Mouse (Mus musculus) activated CD4-positive, CD25-positive, alpha-beta regulatory T cell, adult 4 months (primary cell): ENCODE results near the gene Hspa12b. TPM values are rescaled to one million over a fixed set of nuclear protein-coding genes. Genes with fewer than 3 reads are reported as not detected.
A peak's percentile ranks its signal among the peaks of the same experiment; 100 is the strongest.

Experiments
- ATAC-seq: one replicate; pipeline ENCODE4 v1.8.0; 2017
- polyA plus RNA-seq, 2 experiments: library from polyadenylated mRNA; unstranded; fragments of 100-300 nt; shearing (Covaris generic); gene quantifications; one replicate each; pipeline ENCODE4 v1.2.1; 2017

Gene Hspa12b
- polyA plus RNA-seq, 2 experiments from 2014 or later, result 0.13 to 0.19 TPM

DNA sequence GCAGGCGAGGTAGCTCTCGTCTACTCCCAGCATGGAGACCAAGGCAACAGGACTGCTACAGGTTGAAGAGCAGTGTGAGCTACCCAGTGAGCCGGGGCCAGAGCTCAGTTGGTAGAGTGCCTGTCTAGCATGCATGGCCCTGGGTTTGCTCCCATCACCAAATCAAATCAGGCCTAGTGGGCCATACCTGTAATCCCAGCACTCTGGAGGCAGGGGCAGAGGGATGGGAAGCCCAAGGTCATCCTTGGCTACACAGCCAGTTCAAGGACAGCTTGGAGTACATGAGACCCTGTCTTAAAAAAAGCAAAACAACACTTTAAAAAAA, 22.1 kb downstream of the Hspa12b start:
- no peak for ATAC-seq

DNA sequence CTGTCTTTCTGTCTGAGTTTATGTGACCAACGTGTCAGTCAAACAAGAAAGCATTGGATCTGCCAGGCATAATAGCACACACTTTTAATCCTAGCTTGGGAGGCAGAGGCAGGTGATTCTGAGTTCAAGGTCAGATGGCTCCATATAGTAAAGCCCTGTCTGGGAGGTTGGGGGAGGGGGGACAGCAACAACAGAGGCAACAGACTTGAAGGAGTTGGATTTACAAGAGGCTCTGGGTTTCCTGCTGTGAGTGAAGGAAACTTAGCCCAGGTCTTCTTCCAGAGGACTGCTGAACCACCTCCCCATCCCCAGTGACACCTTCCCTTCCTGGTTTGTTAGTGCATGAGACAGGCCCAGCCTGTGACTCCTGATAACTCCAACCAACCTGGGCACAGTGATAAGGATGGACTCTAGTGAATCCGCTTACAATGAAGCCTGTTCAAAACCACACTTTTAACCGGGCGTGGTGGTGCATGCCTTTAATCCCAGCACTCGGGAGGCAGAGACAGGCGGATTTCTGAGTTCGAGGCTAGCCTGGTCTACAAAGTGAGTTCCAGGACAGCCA, 25.2 kb downstream of the Hspa12b start:
- ATAC-seq, result no peak

DNA sequence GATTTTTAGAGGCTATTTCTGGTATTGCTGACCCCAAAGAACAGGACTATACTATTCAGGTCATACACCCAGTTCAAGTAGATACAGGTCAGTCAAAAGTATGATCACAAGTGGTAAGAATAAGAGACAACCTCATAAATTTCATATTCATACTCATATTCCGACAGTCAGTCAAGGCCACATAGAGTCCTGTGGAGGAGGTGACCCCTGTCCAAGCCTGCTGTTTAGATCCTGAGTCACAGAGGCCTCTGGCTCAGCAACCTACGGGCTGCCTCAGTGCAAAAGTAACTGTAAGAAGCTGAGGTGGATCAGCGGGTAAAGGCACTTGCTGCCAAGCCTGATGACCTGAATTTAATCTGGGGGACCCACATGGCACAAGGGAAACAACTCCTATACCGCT, 27.0 kb downstream of the Hspa12b start:
- ATAC-seq, result no peak

DNA sequence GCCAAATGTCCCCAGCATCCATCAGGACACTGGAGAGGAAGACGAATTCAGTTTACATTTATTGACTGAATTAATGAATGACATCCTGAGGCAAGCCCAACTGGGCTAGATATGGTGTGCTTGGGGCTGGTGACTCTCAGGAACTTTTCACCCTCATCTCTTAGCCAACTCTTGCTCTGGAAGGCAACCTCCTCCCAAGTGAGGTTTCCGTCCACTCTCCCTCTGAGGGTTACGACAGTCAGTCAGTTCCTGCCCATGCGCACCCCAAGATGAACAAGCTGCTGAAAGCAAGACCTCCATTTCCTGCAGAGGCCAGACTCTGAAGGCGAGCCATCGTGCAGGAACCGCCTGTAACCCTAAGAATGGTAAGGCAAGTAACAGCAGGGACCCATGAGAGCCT, 29.9 kb downstream of the Hspa12b start:
- no peak for ATAC-seq

DNA sequence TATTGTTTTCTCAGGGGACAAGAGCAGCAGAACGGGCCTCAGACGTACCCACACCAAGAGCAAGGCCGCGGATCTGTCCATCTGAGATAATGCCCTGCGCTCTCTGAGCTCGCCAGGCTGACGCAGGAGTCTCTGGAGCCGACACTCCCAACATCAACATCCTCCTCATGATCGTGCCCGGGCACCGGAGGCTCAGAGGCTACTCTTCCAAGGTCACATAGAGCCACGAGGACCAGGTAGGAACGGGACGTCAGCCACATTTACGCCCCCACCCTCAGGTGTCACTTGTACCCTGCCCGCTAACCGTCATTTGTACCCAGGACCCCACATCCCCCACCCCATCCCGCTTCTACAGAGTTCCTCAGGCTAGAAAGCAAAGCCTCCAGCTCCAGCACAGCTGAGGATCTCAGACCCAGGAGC, 32.4 kb downstream of the Hspa12b start:
- peak; percentile 25 for ATAC-seq

DNA sequence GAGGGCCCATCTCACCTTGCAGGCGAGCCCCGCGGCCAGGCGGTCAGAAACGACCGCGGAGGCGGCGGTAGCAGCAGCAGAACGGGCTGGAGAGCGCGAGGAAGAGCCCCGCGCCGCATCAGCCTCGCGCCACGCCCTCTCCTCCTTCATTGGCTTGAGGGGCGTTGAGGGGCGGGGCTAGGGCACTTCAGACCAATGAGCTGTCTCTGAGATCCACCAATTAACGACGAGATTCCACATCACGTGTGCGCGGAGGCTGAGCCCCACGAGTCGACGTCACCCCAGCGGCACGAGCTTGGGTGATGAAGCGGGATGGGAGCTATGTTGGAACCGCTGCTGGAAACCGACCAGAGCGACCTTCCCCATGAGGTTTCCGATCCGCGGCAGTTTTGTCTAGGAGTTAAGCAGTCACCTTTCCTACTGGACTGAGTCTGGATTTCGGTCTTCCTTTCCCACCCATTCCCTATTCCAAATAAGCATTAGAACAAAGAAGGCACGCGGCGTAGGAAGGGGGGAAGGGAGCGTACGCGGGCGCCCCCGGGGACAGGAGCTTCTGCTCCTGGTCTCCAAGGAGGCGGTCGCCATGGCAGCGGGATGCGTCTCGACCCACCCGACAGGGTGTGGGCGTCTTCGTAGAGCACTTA, 33.0 kb downstream of the Hspa12b start, which contains the start of gene 1700037H04Rik:
TSS of gene 1700037H04Rik (minus strand) at position 144 of the 644 bp plus-strand sequence.
- ATAC-seq, result peak; percentile 99

DNA sequence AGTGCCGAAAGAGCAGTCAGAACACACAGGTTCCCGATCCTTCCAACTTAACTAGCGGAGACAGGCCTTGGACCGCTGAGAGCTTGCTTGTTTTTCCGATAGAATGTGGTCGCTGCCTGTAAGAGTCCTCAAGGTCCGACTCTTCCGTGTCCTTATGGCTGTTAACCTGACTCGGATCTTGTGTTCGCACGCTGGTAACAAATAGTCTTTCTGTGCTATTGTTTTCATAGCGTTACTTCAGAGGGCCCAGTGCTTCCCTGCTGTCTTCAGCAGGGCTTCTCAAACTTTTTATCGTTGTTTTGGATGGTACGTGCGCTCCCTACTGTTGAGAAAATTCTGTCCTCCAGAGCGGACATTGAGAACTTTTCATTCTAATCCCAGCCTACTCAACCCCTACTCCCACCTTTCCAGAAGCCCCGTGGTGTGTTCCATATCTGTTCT, 33.6 kb downstream of the Hspa12b start:
- no peak for ATAC-seq

DNA sequence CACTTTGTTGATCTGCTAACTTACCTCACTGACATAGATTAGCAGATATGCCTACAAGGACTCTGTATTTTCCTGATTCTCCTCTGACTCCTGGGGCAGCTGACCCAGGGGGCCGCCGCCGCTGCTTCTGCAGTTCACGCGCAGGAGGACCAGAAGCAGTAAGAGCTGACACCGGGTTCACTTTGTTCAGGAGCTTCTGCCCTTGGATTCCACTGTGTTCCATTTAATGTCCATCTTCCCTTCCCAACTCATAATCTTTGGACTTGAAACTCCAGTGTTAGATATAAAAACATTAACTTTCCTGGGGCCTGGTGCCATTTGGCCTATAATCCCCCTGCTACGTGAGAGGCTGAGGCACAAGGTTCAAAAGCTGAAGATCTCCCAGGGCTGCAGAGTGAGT, 36.8 kb downstream of the Hspa12b start:
- no peak for ATAC-seq

DNA sequence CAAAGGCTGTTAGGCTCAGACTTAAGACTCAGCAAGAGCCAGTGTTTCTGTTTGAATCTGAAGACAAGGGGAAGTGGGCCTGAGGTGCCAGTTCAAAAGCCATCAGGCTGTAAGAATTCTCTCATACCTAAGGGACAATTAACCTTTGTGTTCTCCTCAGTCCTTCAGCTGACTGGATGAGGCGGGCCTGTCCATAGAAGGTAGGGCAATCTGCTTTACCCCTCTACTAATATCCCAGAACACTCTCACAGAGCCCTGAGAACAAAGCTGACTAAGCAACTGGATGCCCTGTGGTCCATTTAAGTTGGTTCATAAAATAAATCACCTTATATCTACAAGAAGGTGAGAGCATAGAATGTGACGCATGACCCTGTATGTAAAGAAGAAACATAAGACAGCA, 39.1 kb downstream of the Hspa12b start:
- ATAC-seq, result no peak

DNA sequence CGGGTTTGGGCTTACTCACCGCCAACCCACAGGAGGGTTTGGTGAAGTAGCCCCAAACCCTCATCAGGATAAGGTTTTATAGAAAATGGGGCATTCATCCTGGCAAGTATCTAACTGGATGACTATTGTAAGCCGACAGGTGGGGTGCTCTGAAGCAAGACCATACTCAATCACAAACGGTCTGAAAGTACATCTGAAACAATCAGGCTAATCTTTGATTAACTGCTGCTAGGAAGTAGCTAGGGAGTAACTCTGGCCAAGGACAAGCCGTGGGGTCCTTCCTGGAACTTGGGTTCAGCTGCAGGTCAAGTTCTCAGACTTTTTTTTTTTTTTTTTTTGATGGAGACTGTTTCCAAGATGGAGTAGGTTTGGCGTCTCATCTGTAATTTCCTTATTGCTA, 40.9 kb downstream of the Hspa12b start:
- no peak for ATAC-seq

DNA sequence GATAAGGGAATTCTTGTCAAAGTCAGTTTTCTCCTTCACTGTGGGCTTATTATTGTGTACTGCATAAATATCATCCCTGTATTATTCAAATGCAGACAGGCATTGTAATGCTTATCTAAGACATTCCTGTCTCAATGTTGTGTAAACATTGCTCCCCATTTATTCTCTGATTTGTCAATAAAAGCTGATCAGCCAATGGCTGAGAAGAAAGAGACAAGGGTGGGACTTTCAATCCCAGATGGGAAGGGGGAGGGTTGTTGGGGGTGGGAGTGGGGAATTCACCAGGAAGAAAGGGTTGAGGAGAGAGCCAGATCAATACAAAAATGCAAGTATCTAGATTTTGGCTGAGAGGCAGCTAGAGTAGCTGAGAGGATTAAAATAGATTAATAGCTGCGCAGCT, 41.8 kb downstream of the Hspa12b start:
- ATAC-seq, result no peak

DNA sequence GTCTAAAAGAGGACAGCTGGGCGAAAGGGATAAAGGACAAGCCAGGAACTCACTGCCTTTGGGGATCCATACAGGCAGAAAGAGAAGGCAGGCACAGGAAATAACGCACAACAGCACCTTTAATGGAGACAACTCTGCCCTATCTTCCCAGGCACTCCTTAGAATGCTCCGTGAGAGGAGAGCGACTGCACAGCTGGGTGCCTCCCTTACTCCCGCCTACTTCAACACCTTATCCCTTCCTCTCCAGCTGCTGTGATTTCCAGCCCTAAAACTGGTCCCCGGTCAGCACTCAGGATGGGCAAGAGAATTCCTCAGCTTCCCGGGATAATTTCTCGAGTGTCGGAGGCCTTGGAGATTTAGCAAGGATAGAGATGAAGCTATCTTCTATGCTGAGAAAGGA, 43.9 kb downstream of the Hspa12b start:
- ATAC-seq, result no peak

DNA sequence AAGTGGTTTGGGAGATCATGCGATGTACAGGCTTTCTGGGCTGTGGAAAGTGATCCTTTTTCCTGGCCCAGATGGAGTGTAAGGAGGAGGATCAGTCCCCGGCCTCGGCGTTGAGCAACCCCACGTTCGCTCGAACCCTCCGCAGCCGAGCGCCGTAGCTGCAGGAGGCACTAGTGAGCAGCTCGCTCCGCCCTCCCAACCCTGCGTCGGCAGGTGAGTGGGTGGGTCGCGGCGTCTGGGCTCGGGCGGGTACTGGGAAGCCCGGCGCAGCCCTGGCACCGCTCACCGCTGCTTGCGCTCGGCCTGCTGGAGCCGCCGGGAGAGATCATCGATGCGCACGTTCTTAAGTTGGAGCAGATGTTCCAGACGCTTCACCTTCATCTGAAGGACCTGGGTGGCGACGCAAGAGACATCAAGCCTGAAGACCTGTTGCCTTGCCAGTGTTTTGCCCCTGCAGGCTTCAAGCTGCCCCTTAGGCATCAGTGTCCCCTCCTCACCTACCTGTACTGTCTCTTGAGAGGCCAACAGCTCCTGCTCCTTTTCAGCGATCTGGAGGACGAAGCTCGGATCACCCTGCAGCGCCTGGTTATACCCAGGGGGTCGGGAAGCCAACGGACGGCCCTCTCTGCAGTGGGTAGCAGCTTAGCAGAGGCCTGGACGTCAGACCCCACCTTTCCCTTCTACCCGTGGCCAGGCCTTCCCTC, 44.5 kb downstream of the Hspa12b start:
- no peak for ATAC-seq

DNA sequence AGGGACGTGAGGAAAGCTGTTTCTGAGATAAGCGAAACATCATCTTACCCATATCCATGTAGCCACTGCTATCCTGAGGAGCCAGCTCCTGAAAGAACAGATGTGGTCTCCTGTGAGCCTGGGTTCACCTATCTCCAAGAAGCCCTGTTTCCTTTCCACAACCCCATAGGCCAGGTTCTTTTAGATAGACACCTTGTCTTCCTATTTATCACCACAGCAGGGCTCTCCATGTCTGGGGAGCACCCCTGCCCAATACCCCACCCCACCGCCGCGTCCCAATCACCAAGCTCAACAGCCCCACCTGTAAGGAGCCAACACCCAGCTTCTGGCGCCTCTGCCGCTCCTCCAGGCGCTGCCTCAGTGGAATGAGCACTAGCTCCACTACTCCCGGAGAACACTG, 45.2 kb downstream of the Hspa12b start:
- no peak for ATAC-seq

DNA sequence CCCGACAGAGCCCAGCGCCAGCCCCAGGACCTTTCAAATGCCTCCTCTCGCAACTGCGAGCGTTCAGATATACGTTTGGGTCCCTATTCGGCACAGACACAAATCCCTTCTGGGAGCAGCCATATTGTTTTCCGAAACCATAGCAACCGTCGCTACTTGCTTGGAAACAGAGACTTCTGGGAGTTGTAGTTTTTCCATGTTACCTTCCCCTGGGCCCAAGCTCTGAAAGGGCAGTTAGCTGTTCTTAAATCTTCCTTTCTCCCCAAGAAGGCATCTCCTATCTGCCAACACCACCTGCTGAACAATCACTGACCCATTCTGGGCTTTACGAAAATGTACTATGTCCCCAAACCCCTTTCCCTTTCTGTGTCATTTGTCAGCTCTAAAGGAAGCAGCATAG, 47.6 kb downstream of the Hspa12b start:
- peak; percentile 92 for ATAC-seq

DNA sequence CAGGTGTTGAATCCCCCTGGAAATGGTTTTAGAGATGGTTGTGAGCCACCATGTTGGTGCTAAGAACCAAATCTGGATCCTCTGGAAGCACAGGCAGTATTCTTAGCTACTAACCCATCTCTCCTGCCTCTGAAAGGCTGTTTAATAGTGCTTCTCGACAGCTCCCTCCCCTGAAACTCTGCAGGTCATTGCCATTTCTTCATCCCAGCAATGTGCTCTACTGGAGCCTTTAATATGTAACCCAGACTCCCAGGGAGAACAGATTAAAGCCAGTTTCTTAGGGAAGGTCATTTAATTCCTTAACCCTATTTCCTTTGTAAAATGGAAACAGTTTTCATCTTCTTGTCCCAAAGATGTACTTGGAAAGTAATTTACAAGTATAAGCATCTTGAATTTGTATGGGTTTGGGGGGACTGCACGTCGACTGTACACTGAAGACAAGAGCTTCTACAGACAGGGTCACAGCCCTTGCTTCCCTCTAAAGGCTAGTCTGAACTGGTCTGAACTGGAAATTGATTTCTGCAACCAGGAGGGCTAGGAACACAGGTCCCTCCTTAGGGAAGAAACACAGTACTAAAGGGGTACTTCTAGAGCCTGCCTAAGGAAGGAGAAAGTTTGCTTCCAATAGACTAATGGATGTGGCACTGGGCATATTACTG, 48.3 kb downstream of the Hspa12b start:
- no peak for ATAC-seq

DNA sequence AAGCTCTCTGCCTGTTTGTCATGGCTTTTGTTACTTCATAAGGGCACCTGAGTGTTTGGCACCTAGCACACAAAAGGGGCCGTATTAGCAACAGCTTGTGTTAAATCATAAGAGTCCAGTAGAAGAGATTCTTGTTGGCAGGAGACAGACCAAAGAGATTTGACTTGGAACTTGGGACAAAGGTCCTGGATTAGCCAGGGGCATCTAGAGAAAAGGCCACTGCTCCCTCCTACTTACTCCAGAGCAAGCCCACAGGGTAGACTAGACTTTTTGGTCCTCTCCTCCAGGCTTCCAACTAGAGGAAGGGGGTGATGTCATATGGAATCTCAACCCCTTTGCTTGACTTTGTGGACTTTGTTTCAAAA, 48.8 kb downstream of the Hspa12b start:
- ATAC-seq, result no peak

DNA sequence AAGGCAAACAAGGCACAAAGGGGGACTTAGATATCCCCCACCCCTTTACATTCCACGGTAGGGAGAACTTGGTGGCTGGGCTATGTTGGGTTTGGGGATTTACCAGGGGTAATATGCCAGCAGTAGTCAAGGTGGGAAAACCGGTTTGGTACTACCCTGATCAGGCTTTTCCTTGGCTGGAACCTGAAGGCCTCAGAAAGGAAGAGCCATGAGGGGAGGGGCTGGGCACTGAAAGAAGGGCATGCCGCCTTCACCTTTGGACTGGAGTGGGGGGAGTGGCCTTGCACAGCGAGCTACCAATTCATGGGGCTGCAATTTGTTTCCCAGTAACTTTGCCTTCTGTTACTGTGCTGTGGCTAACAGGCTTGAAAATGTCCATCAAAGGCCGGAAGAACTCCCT, 49.4 kb downstream of the Hspa12b start:
- ATAC-seq, result no peak

DNA sequence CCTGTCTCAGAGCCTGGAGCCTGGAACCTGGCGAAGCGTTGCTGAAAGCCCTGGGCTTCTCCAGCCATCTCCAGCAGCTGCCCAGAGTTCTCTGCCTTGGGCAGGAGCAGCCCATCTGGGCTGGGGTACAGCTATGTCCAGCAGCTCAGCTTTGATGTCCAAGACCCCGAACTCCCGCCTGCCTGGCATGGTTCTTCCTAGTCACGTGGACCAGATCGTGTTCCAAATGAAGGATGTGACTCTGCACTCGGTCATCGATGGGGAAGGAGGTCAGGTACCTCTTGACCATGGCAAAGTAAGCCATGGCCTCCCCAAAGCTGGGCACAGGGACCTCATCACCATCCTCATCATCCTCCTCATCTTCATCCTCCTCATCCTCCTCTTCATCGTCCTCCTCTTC, 50.9 kb downstream of the Hspa12b start:
- no peak for ATAC-seq

DNA sequence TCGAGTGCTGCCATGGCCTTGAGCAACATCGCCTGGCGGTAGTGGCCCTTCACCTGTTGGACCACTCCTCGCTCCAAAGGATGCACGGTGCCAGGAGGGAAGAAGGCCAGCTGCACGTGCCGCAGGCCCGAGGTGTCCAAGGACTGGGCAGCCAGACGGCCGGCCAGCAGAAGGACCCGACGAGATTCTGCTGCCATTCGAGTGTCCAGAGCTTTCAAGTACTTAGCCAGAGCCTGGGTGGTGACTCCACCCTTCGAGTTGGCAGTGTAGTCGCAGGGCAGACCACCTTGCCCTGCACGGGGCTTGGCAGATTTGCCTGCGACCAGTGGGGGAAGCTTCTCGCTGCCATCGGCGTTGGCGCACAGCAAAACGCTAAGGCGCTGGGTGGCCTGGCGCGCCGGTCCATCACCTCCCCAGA, 51.8 kb downstream of the Hspa12b start:
- ATAC-seq, result no peak

DNA sequence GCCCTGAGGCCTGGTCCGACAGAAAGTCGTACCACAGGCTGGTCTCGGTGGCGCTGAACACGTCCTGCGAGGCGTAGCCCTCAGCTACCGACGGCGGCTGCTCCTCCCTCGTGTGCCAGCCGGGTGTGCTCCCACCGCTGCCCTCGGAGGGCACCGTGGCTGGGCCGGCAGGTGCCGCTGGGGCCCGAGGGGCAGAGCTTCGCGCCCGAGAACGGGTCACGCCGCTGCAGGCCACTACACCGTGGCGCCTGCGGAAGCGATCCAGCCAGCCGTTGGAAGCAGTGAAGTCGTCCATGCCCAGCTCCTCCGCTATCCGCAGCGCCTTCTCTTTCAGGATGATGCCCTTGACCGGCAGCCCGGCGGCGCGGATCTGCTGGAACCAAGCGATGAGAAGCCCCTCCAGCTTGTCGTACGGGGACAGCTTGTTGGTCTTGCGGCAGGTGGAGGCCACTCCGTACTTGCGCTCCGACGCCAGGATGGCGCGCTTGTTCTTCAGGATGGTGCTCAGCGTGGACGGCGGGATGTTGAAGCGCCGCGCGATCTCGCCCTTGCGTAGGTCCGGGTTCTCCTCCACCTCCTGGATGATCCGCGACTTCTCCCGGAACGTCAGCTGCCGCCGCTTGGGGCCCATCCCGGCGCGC, 52.3 kb downstream of the Hspa12b start:
- ATAC-seq, result peak; percentile 17

DNA sequence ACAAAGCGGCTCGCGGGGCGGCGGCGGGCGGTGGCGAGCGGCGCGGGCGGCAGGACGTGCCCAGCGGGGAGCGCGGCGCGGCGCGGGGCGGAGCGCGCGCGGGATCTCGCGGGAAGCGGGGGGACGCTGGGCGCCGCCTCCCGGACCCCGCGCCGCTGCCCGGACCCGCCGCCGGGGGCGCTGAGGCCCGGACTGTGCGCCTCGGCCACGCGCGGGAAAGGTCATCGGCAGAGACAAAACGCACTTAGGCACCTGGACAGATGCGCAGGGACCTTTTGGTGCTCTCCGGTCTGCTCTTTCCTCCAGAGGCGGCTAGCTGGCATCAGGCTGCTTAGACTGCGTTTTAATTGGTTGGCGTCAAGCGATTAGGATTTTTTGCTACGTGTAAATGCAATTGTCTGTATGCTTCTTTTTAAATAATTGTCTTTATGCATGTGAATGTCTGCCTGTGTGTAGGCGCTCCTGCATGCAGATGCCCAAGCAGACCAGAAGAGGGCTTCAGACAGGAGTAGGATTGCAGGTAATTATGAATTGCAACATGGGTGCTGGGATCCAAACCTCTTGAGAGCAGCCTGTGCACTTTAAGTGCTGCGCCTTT, 53.0 kb downstream of the Hspa12b start, which contains the start of gene Cenpb:
TSS of gene Cenpb (minus strand) at position 78 of the 598 bp plus-strand sequence.
- peak; percentile 74 for ATAC-seq

DNA sequence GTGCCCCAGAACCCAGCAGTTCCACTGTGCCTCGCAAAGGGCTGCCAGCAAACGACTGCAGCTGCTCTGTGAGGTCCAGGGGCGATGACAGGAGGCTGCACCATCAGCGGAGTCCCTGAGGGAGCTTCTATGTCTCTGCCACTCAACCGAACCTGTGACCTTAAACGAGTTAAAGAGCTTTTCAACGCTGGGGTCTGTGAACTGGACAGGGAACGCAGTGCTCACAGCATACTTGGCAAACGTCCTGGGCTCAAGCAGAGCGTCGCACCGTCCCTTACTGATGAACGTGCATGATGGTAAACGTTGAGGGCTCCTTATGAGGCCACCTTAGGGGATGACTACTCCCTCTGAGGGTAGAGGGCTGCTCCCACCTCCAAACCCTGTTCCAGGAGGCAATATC, 59.3 kb downstream of the Hspa12b start:
- no peak for ATAC-seq
